Mouse (Mus musculus) CH12.LX (cell line): Measurements from ENCODE around the gene Smad9.

ENCODE experiments used
- EP300 ChIP-seq: IDR thresholded peaks from 2 replicates; pipeline ENCODE4 v1.6.1; 2011; ENCODE audit warnings: low read length, improper control_type of control experiment
- POLR2A ChIP-seq: IDR thresholded peaks from 2 replicates; pipeline ENCODE4 v1.6.1; 2011; ENCODE audit warnings: low read depth, mild to moderate bottlenecking, improper control_type of control experiment, low read length
- UBTF ChIP-seq: IDR thresholded peaks from 2 replicates; pipeline ENCODE4 v1.6.1; 2012; ENCODE audit warnings: low read depth, mild to moderate bottlenecking, inconsistent platforms, low read length, improper control_type of control experiment, moderate library complexity

DNA sequence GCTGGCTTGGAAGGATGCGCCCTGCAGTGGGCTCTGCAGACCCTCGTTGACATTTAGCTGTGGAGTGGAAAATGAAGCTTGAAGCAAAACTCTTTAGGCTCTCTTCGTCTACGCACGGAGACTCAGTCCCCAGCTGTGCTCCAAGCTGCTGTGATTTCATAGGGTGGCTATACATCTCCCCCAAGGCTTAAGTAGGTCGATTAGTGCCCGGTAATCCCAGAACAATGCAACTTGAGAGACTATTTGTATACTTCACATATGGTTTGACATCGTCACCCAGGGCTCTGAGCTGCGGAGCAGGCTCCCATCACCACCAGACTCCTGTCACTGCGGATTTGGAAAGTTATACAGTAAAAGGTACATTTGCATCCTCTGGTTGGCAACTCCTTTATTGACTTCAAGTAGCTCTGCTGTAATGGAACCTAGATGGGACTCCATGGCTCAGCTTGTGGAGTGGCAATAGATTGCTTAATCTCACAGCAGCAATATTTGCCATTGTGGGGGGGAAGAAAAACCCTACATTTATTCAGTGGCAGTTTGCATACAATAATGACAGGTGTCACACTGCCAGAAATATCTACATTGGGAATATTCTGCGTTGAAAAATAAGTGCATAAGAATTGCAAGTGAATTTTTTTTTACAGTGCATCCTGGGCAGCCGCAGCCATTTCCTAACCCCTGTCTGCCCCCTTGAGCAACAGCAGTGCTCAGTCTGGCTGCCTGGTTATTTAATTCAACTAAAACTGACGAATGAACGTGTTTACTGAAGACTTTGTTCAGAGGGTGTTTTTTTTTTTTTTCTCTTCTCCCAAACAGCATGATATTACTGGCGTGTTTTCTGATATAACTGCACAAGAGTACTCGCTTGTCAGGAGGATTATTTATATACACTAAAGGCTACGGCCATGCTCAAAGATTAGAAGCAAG lies 14.2 kb downstream of the Smad9 start:
- TF ChIP-seq EP300 = no peak
- TF ChIP-seq UBTF = no peak
- no peak for TF ChIP-seq POLR2A
